Mouse (Mus musculus) adrenal gland, adult (tissue): ENCODE measurements around the gene B3galt6.

Experiments
- DNase-seq, 2 experiments: peaks; one replicate each; pipeline ENCODE4 v3.0.0; 2022 to 2023; ENCODE audit warnings: low spot score in 1 of 2; ENCODE audit not compliant: inconsistent age in 2 of 2

Gene B3galt6

GRCm38 (mm10) chr4:155992241-155992905 lies at the start of gene B3galt6, which contains the start of gene Sdf4:
TSS of gene B3galt6 (minus strand) at chr4:155992649.
TSS of gene Sdf4 (plus strand) at chr4:155992872.
- DNase-seq, result peak; percentile 91 to 96

GRCm38 (mm10) chr4:156034901-156035300 lies 42.5 kb upstream of the B3galt6 start:
- DNase-seq, result peak in 1 of 2 experiments; percentile 39

- DNase-seq, result peak in 1 of 2 experiments; percentile 28
Measured at GRCm38 (mm10) chr4:156034301-156034700, 41.9 kb upstream of the B3galt6 start.

GRCm38 (mm10) chr4:156033476-156034119 lies 41.1 kb upstream of the B3galt6 start:
- peak; percentile 55 to 81 for DNase-seq

- DNase-seq, result peak in 1 of 2 experiments; percentile 52
Measured at GRCm38 (mm10) chr4:156032856-156033255, 40.4 kb upstream of the B3galt6 start.

GRCm38 (mm10) chr4:156031593-156032391 lies 39.3 kb upstream of the B3galt6 start:
- peak; percentile 88 to 96 for DNase-seq

- DNase-seq, result no peak
Measured at GRCm38 (mm10) chr4:156031255-156031592, 38.8 kb upstream of the B3galt6 start.

GRCm38 (mm10) chr4:156030651-156031118 lies 38.2 kb upstream of the B3galt6 start:
- peak in 1 of 2 experiments; percentile 54 for DNase-seq

GRCm38 (mm10) chr4:156028580-156028979 lies 36.1 kb upstream of the B3galt6 start:
- DNase-seq, result no peak

GRCm38 (mm10) chr4:156026013-156026412 lies 33.6 kb upstream of the B3galt6 start, which contains the start of gene Tnfrsf18:
TSS of gene Tnfrsf18 (plus strand) at chr4:156026164.
- peak in 1 of 2 experiments; percentile 50 for DNase-seq

- no peak for DNase-seq
Measured at GRCm38 (mm10) chr4:156024184-156024583, 31.7 kb upstream of the B3galt6 start.

GRCm38 (mm10) chr4:156023520-156023919 lies 31.1 kb upstream of the B3galt6 start:
- DNase-seq, result no peak

GRCm38 (mm10) chr4:156021942-156022419 lies 29.5 kb upstream of the B3galt6 start:
- DNase-seq, result no peak

GRCm38 (mm10) chr4:156021381-156021780 lies 28.9 kb upstream of the B3galt6 start:
- DNase-seq, result no peak

GRCm38 (mm10) chr4:156019771-156020170 lies 27.3 kb upstream of the B3galt6 start:
- no peak for DNase-seq

GRCm38 (mm10) chr4:156014436-156014835 lies 22.0 kb upstream of the B3galt6 start:
- peak; percentile 70 to 81 for DNase-seq

- DNase-seq, result peak in 1 of 2 experiments; percentile 36
Measured at GRCm38 (mm10) chr4:156013637-156014036, 21.2 kb upstream of the B3galt6 start, which contains the start of gene Tnfrsf4. TSS of gene Tnfrsf4 (plus strand) at chr4:156013843.

GRCm38 (mm10) chr4:156008369-156008768 lies 15.9 kb upstream of the B3galt6 start:
- DNase-seq, result no peak

GRCm38 (mm10) chr4:156004109-156004508 lies 11.7 kb upstream of the B3galt6 start:
- DNase-seq, result no peak

- no peak for DNase-seq
Measured at GRCm38 (mm10) chr4:155993606-155994005, 1.2 kb upstream of the B3galt6 start.

- peak; percentile 97 to 100 for DNase-seq
Measured at GRCm38 (mm10) chr4:155992906-155993547, 578 bp upstream of the B3galt6 start.
